Mouse (Mus musculus) fat pad, adult 2 months (tissue): ENCODE measurements around the gene Ubfd1.

Experiments used
- DNase-seq: peaks from one replicate; pipeline ENCODE4 v3.0.0-alpha.2; 2011; ENCODE audit warnings: low read depth, low spot score; ENCODE audit errors: extremely low read depth

The Ubfd1 gene

DNA sequence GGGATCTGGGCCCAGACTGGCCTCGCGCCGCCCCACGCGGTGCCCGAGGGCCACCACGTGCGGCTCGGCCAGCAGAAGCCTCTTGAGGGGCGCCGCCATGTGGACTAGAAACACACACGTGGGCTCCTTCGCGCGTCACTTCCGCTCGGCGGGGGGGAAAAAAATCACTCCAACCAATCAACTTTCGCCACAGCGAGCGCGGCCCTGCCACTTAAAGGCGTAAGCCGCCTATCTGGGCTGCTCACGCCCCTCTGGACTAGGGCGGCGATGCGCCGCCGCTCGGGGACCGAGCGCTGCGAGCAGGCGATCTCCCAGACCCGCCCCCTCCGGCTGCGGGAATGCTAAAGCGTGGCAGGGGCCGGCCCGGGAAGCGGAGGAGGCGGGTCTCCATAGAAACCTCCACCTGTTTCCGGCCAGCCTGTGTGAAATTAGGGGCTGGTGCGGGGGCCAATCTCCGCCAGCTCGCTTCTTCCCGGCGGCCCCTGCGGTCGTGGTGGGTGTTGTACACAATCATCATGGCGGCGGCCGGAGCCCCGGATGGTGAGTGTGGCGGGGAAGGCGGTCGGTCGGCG is at the start of gene Ubfd1, which contains the start of gene Ears2:
Gene Ubfd1 (plus strand): TSS at position 231 of the 572 bp plus-strand sequence.
Gene Ears2 (minus strand): TSS at position 319 of the 572 bp plus-strand sequence.
- DNase-seq = no peak

DNA sequence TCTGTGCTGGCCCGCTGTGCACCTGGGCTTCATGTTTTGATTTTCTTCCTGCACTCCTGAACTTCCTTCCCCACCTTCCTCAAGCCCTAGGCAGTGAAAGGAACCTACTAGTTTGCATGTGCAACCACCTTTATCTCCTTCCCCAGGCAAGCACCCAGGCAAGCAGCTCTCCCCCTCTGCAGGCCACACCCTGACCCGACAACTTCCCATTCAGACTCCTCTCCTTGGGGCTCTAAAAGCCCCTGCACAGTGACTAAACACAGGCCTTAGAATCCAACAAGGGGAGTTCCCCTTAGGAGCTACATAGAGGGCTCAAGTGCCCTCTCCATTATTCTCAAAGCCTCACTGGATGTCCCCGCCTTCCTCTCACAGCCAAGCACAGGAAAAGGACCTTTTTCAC is 48.7 kb upstream of the Ubfd1 start:
- DNase-seq = no peak

DNA sequence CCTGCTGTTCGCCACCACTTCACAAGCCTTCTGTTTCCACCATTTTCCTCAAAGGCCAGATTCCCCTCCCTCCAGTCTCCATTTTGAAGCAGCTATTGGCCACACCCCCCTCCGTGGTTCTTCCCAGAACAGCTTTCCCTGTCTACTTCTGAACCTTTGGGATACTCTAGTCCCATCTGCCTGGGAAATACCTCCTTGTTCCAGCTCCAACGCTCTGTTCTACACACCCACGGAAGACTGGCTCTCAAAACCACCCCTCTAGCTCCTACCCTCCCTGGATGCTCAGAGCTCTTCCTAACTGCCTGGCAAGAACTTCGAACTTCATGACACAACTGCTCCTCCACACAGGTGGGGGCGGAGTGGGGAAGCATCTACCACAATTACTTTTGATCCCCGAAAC is 48.0 kb upstream of the Ubfd1 start:
- DNase-seq = no peak

DNA sequence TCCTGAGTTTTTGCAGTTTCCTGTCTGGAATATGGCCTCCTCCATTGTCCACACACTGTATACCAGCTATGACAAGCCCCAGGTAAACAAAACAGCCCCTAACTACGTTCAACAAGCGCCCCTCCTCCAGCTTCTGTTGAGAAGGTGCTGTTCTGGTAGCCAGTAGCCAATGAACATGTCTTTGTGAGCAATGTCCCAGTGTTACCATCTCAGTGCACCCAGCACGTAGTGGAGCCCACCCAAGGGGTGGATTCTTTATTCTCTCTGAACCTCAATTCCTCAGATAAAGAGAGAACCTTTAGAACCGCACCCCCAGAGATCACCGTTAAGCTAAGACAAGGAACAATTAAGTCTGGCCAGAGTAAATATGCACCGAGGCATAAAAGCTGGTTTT is 46.7 kb upstream of the Ubfd1 start:
- no peak for DNase-seq

DNA sequence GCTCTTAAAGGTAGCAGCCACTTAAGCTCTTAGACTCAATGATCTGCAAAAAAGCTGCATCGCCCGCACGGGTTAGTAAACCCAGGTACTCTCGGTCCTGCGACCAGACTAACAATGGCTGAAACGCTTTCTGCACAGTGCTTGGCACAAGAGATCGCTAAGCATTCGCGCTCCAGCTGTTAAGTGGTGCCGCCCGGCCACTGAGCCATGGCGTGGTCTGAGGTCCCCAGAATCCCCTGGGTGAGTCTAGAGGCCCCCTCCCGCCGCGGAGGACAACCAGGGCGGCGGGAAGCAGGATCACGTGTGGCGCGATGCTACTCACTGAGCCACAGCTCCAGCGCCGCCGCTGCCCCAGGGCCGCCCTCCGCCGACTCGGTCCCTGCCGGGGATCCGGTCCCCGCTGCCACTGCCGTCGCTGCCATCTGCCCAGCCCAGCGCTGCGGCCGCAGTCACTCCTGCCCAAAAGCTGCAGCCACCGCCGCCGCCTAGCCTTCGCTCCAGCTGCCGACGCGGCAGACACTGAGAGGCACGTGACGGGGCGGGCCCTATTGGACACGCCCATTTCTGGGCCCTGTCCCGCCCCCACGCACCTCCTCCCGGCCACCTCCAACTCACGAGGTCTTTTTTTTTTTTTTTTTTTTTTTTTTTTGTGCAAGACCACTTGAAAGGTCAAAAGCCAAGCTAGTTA is 46.2 kb upstream of the Ubfd1 start, which contains the start of gene Gga2:
Gene Gga2 (minus strand): TSS at position 556 of the 688 bp plus-strand sequence.
- DNase-seq = no peak

DNA sequence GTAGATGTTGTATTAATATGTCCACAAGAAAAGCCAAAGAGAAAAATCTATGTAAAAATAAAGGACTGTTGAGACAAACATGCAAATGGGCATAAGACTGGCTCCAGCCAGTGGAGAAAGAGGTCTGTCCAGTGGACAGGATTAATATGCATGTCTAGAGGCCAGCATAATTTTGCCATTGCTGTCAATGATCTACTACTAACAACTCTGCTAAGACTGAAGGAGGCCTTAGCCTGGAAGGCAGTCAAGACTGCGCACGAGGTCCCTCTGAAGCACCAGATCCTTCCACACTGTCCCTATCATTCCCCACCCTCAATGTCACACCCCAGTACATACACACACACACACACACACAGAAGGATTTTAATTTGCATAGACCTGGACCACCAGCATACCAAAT is 44.8 kb upstream of the Ubfd1 start:
- DNase-seq = no peak

DNA sequence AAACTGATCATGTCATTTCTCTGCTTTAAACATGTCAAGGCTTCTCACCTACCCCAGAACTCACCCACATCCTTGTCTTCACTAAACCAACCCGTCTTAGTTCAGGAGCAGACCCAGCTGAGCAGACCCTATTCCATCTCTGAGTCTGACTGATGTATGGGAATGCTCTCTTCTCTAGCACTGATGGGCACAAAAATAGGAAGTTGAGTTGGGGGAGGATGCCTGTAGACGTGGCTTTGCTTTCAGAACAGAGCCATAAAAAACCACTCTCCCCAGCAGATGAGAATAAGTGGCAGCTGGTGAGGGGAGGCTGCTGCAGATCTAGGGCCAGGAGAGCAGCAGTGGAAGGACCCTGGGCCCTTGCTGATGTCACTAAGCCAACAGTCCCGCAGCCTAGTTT is 33.6 kb upstream of the Ubfd1 start:
- DNase-seq = no peak

DNA sequence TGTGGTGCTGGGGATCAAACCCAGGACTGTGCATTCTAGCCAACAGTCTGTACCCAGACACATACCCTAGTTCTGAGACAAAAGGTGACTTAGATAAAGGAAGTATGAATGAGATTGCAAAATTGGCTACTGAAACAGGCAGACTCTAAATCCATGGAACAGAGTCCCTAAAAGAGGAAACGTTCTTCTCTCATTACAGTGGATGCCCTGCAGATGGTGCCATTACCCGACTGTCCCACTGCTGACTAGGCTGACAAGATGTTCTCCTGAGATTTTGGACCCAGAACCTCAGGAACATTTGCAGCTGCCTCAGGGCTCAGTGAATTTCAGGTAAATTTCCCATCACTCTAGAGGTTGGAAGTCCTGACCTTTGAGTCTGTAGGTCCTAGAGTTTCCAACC is 32.6 kb upstream of the Ubfd1 start:
- no peak for DNase-seq

DNA sequence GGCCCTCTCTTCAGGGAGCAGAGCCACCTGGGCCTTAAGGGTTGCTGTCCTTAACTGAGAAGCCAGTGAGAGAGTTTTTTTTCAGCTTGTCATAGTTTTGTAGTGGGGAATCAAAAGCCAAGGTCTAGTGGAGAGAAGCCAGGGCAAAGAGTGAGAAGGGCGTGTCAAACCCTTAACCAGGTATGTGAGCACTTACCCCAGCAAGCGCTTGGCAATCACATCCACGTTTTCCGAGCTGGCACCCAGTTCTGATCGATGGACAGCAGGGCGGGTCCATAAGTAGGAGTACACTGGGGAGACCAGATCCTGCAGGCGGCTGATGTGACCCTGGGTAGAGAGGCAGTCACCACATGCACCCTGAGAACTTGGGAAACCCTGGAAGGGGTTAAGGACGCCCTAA is 22.9 kb upstream of the Ubfd1 start:
- no peak for DNase-seq

DNA sequence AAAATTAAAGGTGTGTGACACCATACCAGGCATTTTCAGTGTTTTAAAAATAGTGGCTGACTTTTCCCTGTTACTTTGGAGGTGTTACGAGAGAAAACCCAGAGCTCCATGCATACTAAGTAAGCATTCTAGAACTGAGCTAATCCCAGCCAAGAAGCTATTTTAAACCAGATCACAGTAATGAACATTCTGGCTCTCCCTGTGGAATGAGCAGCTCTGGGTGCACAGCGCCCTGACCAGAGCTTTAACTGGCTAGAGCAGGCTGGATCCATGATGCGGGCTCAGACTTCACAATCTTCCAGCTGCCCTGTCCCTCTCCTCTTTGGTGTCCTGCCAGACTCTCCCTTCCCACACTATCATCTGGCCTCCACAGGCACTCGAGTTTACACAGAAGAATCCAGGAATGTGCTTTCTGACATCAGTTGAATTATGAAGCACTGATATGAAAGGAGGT is 21.8 kb upstream of the Ubfd1 start:
- DNase-seq = no peak

DNA sequence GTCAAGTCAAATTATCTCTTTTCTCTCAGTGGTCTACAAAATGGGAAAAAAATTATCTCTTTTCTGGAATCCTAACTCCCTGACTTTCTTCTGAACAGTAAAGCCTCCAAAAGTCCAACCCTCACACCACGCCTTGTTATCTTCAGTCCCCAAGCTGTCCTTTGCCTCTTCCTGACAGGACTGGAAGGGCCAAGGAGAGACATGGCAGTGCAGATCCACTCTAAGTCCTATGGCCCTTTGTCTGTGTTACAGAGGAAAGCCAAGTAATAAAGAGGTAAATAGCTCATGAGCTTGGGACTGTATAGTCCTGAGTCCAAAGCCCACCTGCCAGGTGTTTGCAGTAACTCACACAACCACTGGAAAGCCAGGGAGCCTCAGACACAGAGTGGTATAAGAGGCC is 21.3 kb upstream of the Ubfd1 start:
- DNase-seq = no peak

DNA sequence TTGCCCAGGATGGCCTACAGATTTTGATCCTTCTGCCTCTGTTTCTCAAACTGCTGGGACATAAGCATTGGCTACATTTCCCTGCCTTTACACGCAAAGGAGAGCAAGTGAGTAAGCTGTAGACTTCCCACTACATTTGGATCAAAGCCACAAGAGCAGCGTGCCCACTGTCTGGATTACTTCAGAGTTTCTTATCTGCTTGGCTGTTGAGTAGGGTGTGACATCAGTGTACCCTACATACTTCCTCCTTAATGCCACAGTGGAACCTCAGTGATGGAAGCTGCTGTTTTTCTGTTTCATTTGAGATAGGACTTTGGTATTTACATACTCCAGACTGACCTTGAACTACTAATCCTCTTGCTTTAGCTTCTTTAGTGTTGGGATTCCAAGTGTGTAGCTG is 20.2 kb upstream of the Ubfd1 start:
- DNase-seq = no peak

DNA sequence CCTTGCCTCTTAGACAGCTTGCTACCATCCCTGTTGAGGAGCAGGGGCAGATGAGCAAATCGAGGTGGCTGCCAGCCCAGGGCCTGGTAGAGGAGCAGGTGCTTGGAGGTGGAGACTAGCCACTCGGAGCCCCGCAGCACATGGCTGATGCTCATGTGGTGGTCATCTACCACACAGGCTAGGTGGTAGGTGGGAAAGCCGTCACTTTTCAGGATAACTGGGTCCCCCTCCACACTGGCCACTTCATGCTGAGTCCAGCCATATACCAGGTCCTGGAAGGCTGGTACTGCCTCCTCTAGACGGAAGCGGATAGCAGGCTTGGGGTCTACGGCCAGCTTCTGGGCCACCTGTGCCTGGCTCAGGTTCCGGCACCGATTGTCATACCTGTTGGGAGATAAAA is 18.8 kb upstream of the Ubfd1 start:
- no peak for DNase-seq

DNA sequence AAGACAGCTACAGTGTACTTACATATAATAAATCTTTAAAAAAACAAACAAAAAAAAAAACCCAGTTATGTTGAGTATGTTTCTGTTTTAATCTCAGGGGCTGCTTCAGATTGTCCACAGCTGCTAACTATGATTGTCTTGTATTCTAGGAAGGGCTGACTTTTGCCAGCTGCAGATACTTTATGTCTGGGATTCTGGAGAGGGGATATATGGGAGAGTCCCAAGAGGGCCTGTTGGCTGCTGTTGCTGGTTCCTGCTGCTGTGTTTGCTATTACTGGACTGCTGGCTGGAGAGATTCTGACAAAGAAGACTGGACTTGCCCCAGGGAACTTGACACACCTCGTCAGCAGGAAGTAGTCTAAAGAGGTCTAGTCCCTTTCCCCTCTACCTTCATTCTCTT is 16.1 kb upstream of the Ubfd1 start:
- DNase-seq = no peak

DNA sequence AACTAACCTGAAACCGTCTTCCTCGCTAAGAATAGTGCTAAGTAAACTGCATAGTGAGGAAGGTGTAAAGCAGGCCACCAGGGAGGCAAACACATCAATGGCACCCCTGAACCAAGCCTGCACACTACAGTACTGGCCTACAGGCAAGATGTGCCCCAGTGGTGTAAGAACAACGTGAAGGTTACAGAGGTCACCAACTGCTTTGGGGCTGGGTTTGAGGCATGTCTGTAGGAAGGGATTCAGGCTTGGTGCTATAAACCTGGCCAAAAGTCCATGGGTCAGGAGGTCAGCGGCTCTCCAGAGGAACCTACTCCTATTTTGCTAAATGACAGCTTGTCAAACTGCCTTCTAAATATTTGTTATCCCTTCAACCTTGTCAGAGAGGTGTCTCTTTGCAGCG is 10.3 kb upstream of the Ubfd1 start:
- DNase-seq = no peak

DNA sequence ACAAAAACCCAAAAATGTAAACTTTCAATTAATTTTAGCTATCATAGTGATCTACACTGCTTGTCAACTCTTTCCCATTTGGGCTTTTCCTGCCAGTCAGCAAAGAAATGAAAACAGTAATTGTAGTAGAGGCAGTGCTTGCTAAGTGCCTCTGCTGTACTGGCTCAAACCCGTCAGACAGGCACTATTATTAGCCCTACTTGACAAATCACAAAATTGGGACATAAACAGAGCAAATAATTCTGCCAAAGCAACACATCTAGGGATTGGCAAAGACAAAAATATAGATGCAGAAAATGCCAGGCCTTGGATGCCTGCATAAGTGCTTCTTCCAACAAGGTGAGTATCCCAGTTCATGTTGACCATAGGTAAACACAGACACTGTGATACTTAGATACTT is 1.3 kb upstream of the Ubfd1 start:
- DNase-seq = no peak

DNA sequence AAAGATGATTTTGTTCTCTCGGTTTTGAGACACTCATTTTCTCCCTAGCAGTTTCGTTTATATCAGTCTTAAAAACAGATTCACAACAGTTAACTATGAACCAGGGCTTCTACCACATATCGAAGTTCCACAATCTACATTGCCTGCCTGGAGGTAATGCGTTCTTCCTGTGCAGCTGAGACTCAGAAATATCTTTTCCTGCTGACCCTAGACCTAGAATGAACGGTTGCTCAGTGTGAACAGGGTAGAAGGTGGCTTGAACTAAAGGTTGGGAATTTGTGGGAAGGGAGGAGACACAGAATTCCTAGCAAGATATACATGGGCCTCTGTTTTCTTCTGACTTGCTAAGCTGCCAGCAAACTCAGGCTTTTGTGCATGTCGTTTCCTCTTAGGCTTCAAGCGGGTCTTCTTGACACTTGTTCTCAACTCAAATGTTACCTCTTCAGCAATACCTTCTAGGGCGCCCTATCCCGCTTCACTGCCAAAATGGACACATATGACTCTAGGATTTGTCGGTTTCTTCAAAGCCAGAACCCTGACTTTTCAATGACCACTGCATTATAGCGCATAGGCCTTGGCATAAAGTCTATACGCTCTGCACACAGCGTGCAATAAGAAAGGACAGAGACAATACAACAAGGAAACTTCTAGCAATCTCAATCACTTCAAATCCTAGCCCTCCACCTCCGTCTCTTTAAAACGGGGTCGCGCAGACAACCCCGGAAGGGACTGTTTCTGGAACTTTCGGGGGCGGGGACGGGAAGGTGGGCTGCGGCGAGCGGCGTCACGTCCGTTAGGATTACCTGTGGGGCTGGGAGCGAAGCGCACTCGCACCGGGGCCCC is 652 bp upstream of the Ubfd1 start:
- DNase-seq = no peak

DNA sequence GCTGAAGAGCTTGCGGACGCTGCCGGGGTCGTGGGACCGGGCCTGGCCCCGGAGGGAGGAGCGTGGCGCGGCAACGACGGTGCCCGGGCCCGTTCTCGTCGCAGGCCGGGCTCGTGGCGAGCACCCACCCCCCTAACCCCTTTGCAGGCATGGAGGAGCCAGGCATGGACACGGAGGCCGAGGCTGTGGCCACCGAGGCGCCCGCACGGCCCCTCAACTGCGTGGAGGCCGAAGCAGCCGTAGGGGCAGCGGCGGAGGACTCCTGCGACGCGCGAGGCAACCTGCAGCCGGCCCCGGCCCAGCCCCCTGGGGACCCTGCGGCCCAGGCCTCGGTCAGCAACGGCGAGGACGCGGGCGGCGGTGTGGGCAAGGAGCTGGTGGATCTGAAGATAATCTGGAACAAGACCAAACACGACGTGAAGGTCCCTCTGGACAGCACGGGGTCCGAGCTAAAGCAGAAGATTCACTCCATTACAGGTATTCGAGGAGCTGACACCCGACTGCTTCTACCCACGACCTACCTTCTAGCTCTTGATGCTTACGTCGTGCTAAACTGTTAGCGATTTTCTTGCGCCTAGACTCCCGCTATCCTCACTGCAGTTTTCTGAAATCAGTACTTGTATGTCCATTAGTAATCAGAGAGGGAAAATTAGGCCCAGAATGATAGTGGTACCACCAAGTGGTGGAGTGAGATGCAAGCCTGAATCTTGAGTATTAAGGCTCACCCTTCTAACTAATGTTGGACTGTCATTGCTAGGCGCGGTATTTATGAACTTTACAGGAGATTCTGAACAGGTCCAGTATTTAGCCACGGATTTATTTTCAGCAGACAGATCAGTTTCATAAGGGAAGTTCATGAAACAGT is 774 bp downstream of the Ubfd1 start:
- no peak for DNase-seq

DNA sequence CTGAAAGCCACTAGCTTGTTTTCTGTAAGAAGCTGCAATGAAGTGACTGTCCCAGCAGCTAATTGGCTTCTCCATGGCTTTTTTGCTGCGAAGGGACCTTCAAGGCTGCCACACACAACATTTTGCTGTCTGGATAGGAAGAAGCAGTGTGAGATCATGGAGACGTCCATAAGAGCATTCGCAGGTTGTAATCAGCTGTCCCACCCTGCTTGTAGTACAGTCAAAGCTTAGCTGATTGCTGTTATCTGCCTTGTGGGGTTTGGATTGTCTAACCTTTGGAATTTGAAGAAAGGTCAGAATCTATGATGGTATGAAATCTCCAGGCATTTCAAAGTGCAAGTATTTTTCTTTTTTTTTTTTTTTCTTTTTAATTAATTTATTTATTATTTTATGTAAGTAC is 7.4 kb downstream of the Ubfd1 start:
- DNase-seq = no peak

DNA sequence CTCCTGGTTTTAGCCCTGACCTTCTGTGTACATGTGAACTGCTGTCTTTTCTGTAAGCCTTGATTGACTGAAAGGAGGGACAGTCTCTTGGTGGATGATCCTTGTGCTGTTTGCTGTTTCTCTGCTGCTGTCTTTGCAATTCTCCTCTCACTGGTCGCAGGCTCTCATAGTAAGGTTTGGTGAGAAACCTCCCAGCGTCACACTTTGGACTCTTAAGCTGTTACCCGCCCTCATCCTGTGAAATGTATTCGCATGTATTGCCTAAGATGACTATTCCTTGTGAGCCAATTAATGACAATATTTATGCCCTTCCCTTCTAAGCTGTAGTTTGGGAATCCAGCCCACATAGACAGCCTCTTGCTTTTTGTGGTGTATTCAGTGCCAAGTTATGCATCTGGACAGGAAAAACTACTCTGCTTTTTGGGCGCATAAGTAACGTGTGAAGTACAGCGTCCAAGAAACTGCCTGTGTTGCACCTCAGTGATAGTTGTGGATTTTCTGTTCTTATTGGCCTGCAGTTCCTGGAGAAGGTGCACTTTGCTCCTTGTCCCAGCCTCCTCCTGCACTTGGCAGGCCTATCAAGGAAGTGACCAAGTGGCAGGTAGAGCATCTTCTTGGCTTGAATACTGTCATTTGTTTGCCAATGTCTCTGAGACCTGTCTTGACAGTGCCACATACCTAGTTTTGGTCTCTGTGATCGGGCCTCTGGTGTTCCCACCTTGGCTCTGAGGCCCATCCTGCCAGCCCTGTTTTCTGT is 13.0 kb downstream of the Ubfd1 start:
- peak; percentile 96 for DNase-seq
